Mouse (Mus musculus): ENCODE results near the gene Gpr137. TPM values are rescaled to one million over a fixed set of nuclear protein-coding genes. Genes with fewer than 3 reads are reported as not detected.
A peak's percentile ranks its signal among the peaks of the same experiment; 100 is the strongest.
"Not testable (repeated sequence)": the region's sequence is repeated elsewhere in the genome, so short reads cannot be mapped to it uniquely, and the experiment has no call there.

Gpr137 gene
- polyA plus RNA-seq (2016; fragmentation: Nextera tagmentation; extraction: Ambion mirVana): 37.7 and 38.3 TPM in 2 replicates

GRCm38 (mm10) chr19:6942249-6942691 lies at the start of gene Gpr137:
TSS of gene Gpr137 (minus strand) at chr19:6942480.
- Histone ChIP-seq H3K27me3 (peaks cover 10% of the 10 kb centered on the region), H3K9ac (replicated peaks) (peak within 1 kb of the TSS; percentile 84), H3K36me3 (0 out of 2 replicates have a peak, but pooled peaks cover 4% of the 10 kb centered on the region), H3K4me1 (peaks cover 32% of the 10 kb centered on the region), H3K9me3 (no peaks in the 10 kb centered on the region), H3K27ac (replicated peaks) (peak within 1 kb of the TSS; percentile 94), H3K4me3 (peak within 1 kb of the TSS; percentile 77), H3K4me2 (replicated peaks) (peak within 1 kb of the TSS; percentile 98)
- under 1% methylated on average over 27 of the region's 27 CpGs for WGBS
- ATAC-seq (ENCODE audit: low FRiP score, low read depth): peak; percentile 85

- H3K9me3 ChIP-seq; ATAC-seq (ENCODE audit: low FRiP score, low read depth); H3K9ac ChIP-seq (replicated peaks); H3K27ac ChIP-seq (replicated peaks); H3K36me3 ChIP-seq; H3K4me2 ChIP-seq (replicated peaks); H3K27me3 ChIP-seq; H3K4me3 ChIP-seq: not testable (repeated sequence)
- H3K4me1 ChIP-seq: peaks cover 45% of the 10 kb centered on the region
- WGBS: 94% methylated on average over 6 of the region's 6 CpGs
These were observed 48.9 kb upstream of the Gpr137 start for GRCm38 (mm10) chr19:6991166-6991565.

- Histone ChIP-seq H3K9me3 (no peaks in the 10 kb centered on the region), H3K27me3 (no peaks in the 10 kb centered on the region), H3K9ac (replicated peaks) (no peak overlapping the region), H3K27ac (replicated peaks) (no peak overlapping the region), H3K4me1 (peaks cover 46% of the 10 kb centered on the region), H3K36me3 (0 out of 2 replicates have a peak, but pooled peaks cover 2% of the 10 kb centered on the region), H3K4me2 (replicated peaks) (no peak overlapping the region), H3K4me3 (no peak overlapping the region)
- WGBS: 90% methylated on average over 6 of the region's 6 CpGs
- no peak for ATAC-seq (ENCODE audit: low FRiP score, low read depth)
These were observed 48.4 kb upstream of the Gpr137 start for GRCm38 (mm10) chr19:6990712-6991111.

DNA sequence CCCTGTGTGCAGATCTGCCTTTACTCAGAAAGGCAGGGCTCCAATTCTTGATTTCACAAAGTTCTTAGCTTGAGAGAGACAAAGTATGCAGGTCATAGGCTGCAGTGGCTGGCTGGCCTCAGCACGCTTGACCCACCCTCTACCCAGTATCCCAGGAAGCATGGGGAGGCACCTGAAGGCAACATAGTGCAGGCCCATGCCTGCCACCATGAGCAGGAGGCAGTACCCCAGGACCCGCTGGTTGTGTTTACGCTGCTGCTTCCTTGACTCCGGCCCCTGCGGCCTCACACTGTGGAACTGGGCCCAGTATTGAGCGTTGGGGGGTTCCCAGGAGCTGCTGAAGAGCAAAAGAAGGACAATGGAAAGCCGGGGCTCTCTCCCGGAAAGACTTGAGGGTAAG lies 47.0 kb upstream of the Gpr137 start:
- no peak for ATAC-seq (ENCODE audit: low FRiP score, low read depth)
- Histone ChIP-seq H3K27me3 (no peaks in the 10 kb centered on the region), H3K4me3 (no peak overlapping the region), H3K27ac (replicated peaks) (no peak overlapping the region), H3K4me1 (peaks cover 36% of the 10 kb centered on the region), H3K9ac (replicated peaks) (no peak overlapping the region), H3K4me2 (replicated peaks) (no peak overlapping the region), H3K36me3 (peaks cover 13% of the 10 kb centered on the region), H3K9me3 (no peaks in the 10 kb centered on the region)
- WGBS: 83% methylated on average over 8 of the region's 8 CpGs

DNA sequence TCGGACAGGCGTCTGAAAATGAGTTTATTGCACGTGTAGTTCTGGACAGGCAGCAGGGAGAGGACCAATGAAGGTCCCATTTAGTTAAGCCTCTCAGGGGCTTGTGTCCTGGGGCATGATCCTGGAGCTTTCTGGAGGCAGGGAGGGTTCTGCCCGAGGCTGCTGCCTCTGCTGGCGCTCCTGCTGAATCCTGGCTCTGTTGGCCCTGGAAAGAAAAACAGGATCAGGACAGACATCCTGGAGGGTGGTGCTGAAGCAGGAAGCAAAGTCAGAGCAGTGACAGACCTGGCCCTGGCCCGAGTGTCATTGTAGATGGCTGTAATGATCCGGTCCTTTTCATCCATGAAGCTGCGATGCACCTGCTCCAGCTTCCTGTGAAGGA lies 45.6 kb upstream of the Gpr137 start:
- no peaks in the 10 kb centered on the region for H3K9me3 ChIP-seq
- peak overlapping the region; percentile 98 for H3K4me2 ChIP-seq (replicated peaks)
- H3K4me3 ChIP-seq: peak overlapping the region; percentile 89
- 3% methylated on average over 8 of the region's 8 CpGs for WGBS
- H3K27me3 ChIP-seq: no peaks in the 10 kb centered on the region
- H3K9ac ChIP-seq (replicated peaks): peak overlapping the region; percentile 96
- H3K27ac ChIP-seq (replicated peaks): peak overlapping the region; percentile 77
- peaks cover 32% of the 10 kb centered on the region for H3K4me1 ChIP-seq
- peak; percentile 5 for ATAC-seq (ENCODE audit: low FRiP score, low read depth)
- H3K36me3 ChIP-seq: peaks cover 22% of the 10 kb centered on the region

GRCm38 (mm10) chr19:6987061-6987903 lies 45.0 kb upstream of the Gpr137 start, which contains the start of gene Vegfb:
TSS of gene Vegfb (minus strand) at chr19:6987651.
- under 1% methylated on average over 80 of the region's 85 CpGs for WGBS
- Histone ChIP-seq H3K27ac (replicated peaks) (peak within 1 kb of the TSS; percentile 77), H3K4me3 (peak within 1 kb of the TSS; percentile 89), H3K36me3 (peaks cover 28% of the 10 kb centered on the region), H3K27me3 (no peaks in the 10 kb centered on the region), H3K4me2 (replicated peaks) (peak within 1 kb of the TSS; percentile 98), H3K9ac (replicated peaks) (peak within 1 kb of the TSS; percentile 96), H3K9me3 (no peaks in the 10 kb centered on the region), H3K4me1 (peaks cover 31% of the 10 kb centered on the region)
- ATAC-seq (ENCODE audit: low FRiP score, low read depth): peak; percentile 63

- WGBS: 78% methylated on average over 10 of the region's 10 CpGs
- Histone ChIP-seq H3K4me2 (replicated peaks) (peak overlapping the region; percentile 98), H3K36me3 (peaks cover 30% of the 10 kb centered on the region), H3K9ac (replicated peaks) (peak overlapping the region; percentile 96; the same call in 1 of the 2 replicates), H3K9me3 (no peaks in the 10 kb centered on the region), H3K27me3 (no peaks in the 10 kb centered on the region), H3K27ac (replicated peaks) (no peak overlapping the region), H3K4me1 (peaks cover 25% of the 10 kb centered on the region), H3K4me3 (peak overlapping the region; percentile 89)
- no peak for ATAC-seq (ENCODE audit: low FRiP score, low read depth)
These were observed 43.9 kb upstream of the Gpr137 start for GRCm38 (mm10) chr19:6985951-6986708.

GRCm38 (mm10) chr19:6985300-6985699 lies 43.0 kb upstream of the Gpr137 start:
- Histone ChIP-seq H3K9ac (replicated peaks) (no peak overlapping the region), H3K4me2 (replicated peaks) (no peak overlapping the region), H3K4me1 (peaks cover 30% of the 10 kb centered on the region), H3K4me3 (no peak overlapping the region), H3K9me3 (no peaks in the 10 kb centered on the region), H3K27ac (replicated peaks) (no peak overlapping the region), H3K36me3 (peaks cover 30% of the 10 kb centered on the region), H3K27me3 (no peaks in the 10 kb centered on the region)
- 86% methylated on average over 19 of the region's 19 CpGs for WGBS
- ATAC-seq (ENCODE audit: low FRiP score, low read depth): no peak

GRCm38 (mm10) chr19:6983621-6984020 lies 41.3 kb upstream of the Gpr137 start:
- Histone ChIP-seq H3K27me3 (no peaks in the 10 kb centered on the region), H3K4me1 (peaks cover 39% of the 10 kb centered on the region), H3K4me2 (replicated peaks) (no peak overlapping the region), H3K27ac (replicated peaks) (no peak overlapping the region), H3K4me3 (no peak overlapping the region), H3K9ac (replicated peaks) (no peak overlapping the region), H3K9me3 (no peaks in the 10 kb centered on the region), H3K36me3 (peaks cover 28% of the 10 kb centered on the region)
- no peak for ATAC-seq (ENCODE audit: low FRiP score, low read depth)
- WGBS: 66% methylated on average over 5 of the region's 5 CpGs

DNA sequence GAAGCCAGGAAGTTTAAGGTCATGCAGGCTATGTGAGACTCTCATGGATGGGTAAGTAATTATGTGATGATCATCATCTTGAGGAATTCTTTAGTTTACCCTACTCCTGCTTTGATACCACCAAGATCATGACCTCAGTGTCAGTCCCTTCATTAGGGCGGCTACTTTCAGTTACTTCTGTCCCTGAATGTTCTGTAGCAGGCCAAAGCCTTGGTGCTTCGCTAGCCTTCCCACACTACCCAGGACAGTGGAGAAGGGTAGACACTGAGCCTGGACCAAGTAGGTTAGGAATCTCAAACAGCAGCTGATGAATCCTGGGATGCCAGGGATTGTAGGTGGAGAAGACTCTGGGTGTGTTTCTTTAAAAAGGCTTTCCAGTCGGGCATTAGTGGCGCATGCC lies 39.2 kb upstream of the Gpr137 start:
- 0 out of 2 replicates have a peak overlapping the region, but pooled peaks have one; percentile 74 for H3K4me2 ChIP-seq (replicated peaks)
- no peak for ATAC-seq (ENCODE audit: low FRiP score, low read depth)
- H3K4me3 ChIP-seq: no peak overlapping the region
- H3K4me1 ChIP-seq: peaks cover 43% of the 10 kb centered on the region
- H3K27me3 ChIP-seq: no peaks in the 10 kb centered on the region
- no peak overlapping the region for H3K27ac ChIP-seq (replicated peaks)
- WGBS: 92% methylated on average over 4 of the region's 4 CpGs
- H3K9me3 ChIP-seq: no peaks in the 10 kb centered on the region
- H3K36me3 ChIP-seq: peaks cover 46% of the 10 kb centered on the region
- H3K9ac ChIP-seq (replicated peaks): no peak overlapping the region

DNA sequence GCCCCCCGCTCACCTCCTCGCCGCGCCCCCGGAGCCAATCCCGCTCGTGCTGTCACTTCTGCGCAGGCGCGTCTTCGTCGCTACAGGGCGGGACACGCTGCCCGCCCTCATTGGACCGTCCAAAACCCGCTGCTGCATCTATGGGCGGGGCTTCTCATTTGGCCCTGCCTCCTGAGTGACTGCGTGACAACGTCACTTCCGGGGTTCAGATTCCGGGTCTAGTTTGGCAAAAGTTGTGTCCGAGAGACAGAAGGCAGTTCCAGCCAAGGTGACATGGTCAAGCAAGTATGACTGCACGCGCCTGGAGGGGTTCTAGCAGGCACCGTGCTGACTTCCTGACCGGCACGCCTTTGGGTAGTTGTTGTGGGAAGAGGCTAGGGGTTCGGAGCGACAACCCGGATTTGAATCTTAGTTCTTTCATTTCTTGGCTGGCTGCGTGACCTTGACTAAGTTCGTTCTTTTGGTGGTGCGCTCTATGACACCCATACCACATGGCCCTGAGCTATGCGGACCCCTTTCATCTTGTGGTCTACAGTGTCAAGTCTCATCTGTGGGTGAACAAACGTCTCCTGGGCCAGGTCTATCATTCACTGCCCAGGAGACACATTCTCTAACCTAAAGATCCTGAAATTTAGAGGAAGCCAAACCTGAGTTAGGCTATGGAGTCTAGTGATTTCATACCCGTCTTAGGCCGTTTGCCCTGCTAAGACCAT lies 38.3 kb upstream of the Gpr137 start, which contains the start of gene Fkbp2:
Gene Fkbp2, minus strand, starts transcription at position 121 of the 713 bp plus-strand sequence.
- no peaks in the 10 kb centered on the region for H3K9me3 ChIP-seq
- H3K27me3 ChIP-seq: no peaks in the 10 kb centered on the region
- peak; percentile 87 for ATAC-seq (ENCODE audit: low FRiP score, low read depth)
- H3K27ac ChIP-seq (replicated peaks): peak within 1 kb of the TSS; percentile 95
- H3K4me2 ChIP-seq (replicated peaks): peak within 1 kb of the TSS; percentile 74
- peaks cover 46% of the 10 kb centered on the region for H3K36me3 ChIP-seq
- peak within 1 kb of the TSS; percentile 69 for H3K9ac ChIP-seq (replicated peaks)
- H3K4me1 ChIP-seq: peaks cover 46% of the 10 kb centered on the region
- H3K4me3 ChIP-seq: peak within 1 kb of the TSS; percentile 74
- WGBS: 2% methylated on average over 38 of the region's 38 CpGs
